Comparison of ENCODE assay signal across 7 mouse cellular contexts in genomic region chr10:89686139-89686808, GRCm38 (mm10). TPM values are rescaled to one million over a fixed set of nuclear protein-coding genes. Genes with fewer than 3 reads are reported as not detected.
DNase-seq lines count a peak whose midpoint lies in the region; ATAC-seq lines count a peak whose summit lies in the region.

Gene Scyl2, minus strand, starts transcription at chr10:89686285.

- ATAC-seq in intestine, embryonic 16.5 days: peak; percentile 99
- ATAC-seq in midbrain, embryonic 11.5 days (ENCODE audit: low FRiP score): peak; percentile 99

- peaks cover 15% of the 10 kb centered on the region for H3K4me1 ChIP-seq in intestine, embryonic 16.5 days (ENCODE audit: control insufficient read depth, insufficient read depth, low read length)
- peaks cover 8% of the 10 kb centered on the region for H3K4me1 ChIP-seq in midbrain, embryonic 11.5 days (ENCODE audit: control insufficient read depth, insufficient read depth, low read length)

- no peaks in the 10 kb centered on the region for H3K27me3 ChIP-seq in intestine, embryonic 16.5 days (replicated peaks; ENCODE audit: control insufficient read depth, insufficient read depth, low read length)
- no peaks in the 10 kb centered on the region for H3K27me3 ChIP-seq in midbrain, embryonic 11.5 days (ENCODE audit: control insufficient read depth, insufficient read depth, low read length)

- peak within 1 kb of the TSS; percentile 83 for H3K27ac ChIP-seq in intestine, embryonic 16.5 days (ENCODE audit: low read length)
- no peak within 1 kb of the TSS; the same call in 1 of the 2 replicates for H3K27ac ChIP-seq in midbrain, embryonic 11.5 days (ENCODE audit: low read depth, low read length)

- no peaks in the 10 kb centered on the region for H3K36me3 ChIP-seq in intestine, embryonic 16.5 days (ENCODE audit: control insufficient read depth, insufficient read depth, low read length)
- H3K36me3 ChIP-seq in midbrain, embryonic 11.5 days (ENCODE audit: control insufficient read depth, insufficient read depth, low read length): no peaks in the 10 kb centered on the region

- H3K9ac ChIP-seq in intestine, embryonic 16.5 days (ENCODE audit: low read depth, low read length): peak within 1 kb of the TSS; percentile 96
- peak within 1 kb of the TSS; percentile 93 for H3K9ac ChIP-seq in midbrain, embryonic 11.5 days (ENCODE audit: low read length)

- H3K9me3 ChIP-seq in intestine, embryonic 16.5 days (ENCODE audit: control insufficient read depth, low read length): no peaks in the 10 kb centered on the region
- H3K9me3 ChIP-seq in midbrain, embryonic 11.5 days (ENCODE audit: control insufficient read depth, low read length): no peaks in the 10 kb centered on the region

- peak within 1 kb of the TSS; percentile 99 for H3K4me3 ChIP-seq in intestine, embryonic 16.5 days (ENCODE audit: low read length)
- H3K4me3 ChIP-seq in midbrain, embryonic 11.5 days (ENCODE audit: low read depth, low read length): peak within 1 kb of the TSS; percentile 100

- intact Hi-C loops in left cerebral cortex, postnatal 36 days (cut with DNase I): no loop called here

- peak within 1 kb of the TSS; percentile 76 for H3K4me2 ChIP-seq in intestine, embryonic 16.5 days (ENCODE audit: low read depth, low read length)
- H3K4me2 ChIP-seq in midbrain, embryonic 11.5 days: peak within 1 kb of the TSS; percentile 77

- 5% methylated on average over 27 of the region's 31 CpGs for WGBS in intestine, embryonic 16.5 days
- WGBS in midbrain, embryonic 11.5 days: 5% methylated on average over 31 of the region's 31 CpGs

- DNase-seq in adrenal gland, adult 2 months: peak; percentile 97
- peak; percentile 90 for DNase-seq in embryo, embryonic 11.5 days (ENCODE audit: low read depth, low spot score)
- peak; percentile 87 to 91 for DNase-seq in gastrocnemius, postnatal 4 days (ENCODE audit: low spot score in 2 of 2)
- peak; percentile 92 to 93 for DNase-seq in left cerebral cortex, postnatal 36 days (ENCODE audit: low spot score in 2 of 2)
- peak; percentile 99 for DNase-seq in midbrain, embryonic 11.5 days (ENCODE audit: low spot score, missing footprints)
- DNase-seq in skeletal muscle tissue, adult 2 months (ENCODE audit: low read depth, low spot score): peak; percentile 88

RNA-seq across cellular contexts. Expression of gene Scyl2, which starts in this region (rescaled TPM):
- total RNA-seq in adrenal gland, adult 2 months (2021): 10 to 100 TPM; 36.6 to 57.4 TPM
- polyA plus RNA-seq in adrenal gland, adult 2 months (2012; rRNA removed): 11.1 and 13.3 TPM in 2 replicates
- total RNA-seq in gastrocnemius, postnatal 4 days (2021): 10 to 100 TPM; 15.0 to 18.6 TPM
- 5.3 and 6.1 TPM in 2 replicates for polyA plus RNA-seq in intestine, embryonic 16.5 days (2015; fragmentation: Nextera tagmentation; extraction: Ambion mirVana)
- total RNA-seq in left cerebral cortex, postnatal 36 days (2021): 10 to 100 TPM; 34.3 to 34.7 TPM
- polyA plus RNA-seq in midbrain, embryonic 11.5 days (2014; fragmentation: Nextera tagmentation; extraction: Ambion mirVana): 26.2 and 31.9 TPM in 2 replicates
